Mouse (Mus musculus): ENCODE results near the gene Insm1. TPM values are rescaled to one million over a fixed set of nuclear protein-coding genes. Genes with fewer than 3 reads are reported as not detected.

Insm1 gene
- polyA plus RNA-seq (2015; fragmentation: Nextera tagmentation; extraction: Ambion mirVana) = 0.11 and 0.15 TPM in 2 replicates

- under 1% methylated on average over 65 of the region's 86 CpGs for WGBS
- Histone ChIP-seq H3K9ac (no peak within 1 kb of the TSS), H3K36me3 (no peaks in the 10 kb centered on the region), H3K9me3 (no peaks in the 10 kb centered on the region), H3K4me2 (peak within 1 kb of the TSS; percentile 97), H3K4me1 (peaks cover 48% of the 10 kb centered on the region), H3K4me3 (peak within 1 kb of the TSS; percentile 47), H3K27ac (no peak within 1 kb of the TSS), H3K27me3 (peaks cover 95% of the 10 kb centered on the region)
- peak; percentile 17; the same call in 1 of the 2 replicates for ATAC-seq (ENCODE audit: borderline replicate concordance, extremely low read depth, low FRiP score, low TSS enrichment)
Observed at GRCm38 (mm10) chr2:146221076-146221928, at the start of gene Insm1. TSS of gene Insm1 (plus strand) at chr2:146221921.

DNA sequence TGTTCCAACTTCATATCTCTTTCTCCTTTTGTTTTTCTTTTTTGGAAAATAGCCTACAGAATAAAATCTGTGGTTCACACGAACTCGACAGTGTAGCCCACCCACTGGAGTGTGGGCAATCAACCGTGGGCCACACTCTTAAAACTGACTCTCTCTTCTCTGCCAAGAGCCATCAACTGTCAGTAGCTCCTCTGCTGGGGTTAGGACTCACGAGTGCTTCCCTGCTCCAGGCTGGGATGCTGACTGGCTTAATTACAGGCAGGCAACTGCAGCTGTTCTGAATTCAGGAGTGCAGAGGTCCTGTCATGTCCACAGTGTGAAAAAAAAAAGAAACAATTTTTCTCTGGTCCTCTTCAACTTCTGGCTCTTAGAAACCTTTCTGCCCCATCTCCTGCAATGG lies 49.6 kb upstream of the Insm1 start:
- no peak overlapping the region for H3K4me2 ChIP-seq
- no peaks in the 10 kb centered on the region for H3K9me3 ChIP-seq
- no peak overlapping the region for H3K27ac ChIP-seq
- H3K4me1 ChIP-seq = no peaks in the 10 kb centered on the region
- ATAC-seq (ENCODE audit: borderline replicate concordance, extremely low read depth, low FRiP score, low TSS enrichment) = no peak
- no peaks in the 10 kb centered on the region for H3K36me3 ChIP-seq
- no peaks in the 10 kb centered on the region for H3K27me3 ChIP-seq
- 49% methylated on average over 4 of the region's 4 CpGs for whole genome bisulfite sequencing
- no peak overlapping the region for H3K4me3 ChIP-seq
- no peak overlapping the region for H3K9ac ChIP-seq

DNA sequence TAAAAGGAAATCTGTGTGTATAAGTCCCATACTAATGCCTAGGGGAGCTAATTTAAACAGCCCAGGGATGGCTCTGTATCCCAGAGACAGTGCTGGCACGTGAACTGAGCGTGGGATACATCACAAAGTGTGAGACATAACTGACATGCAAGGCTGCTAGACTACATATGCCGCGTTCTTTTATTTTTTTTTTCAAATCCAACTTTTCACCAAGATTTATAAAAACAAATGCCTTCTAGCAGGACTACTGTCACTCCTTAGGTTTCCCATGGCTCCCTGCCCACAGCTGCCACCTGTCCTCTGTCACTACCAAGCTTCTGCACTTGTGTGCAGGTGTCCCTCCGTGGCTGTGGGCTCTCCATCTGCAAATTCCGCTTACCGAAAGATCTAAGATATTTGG lies 47.5 kb upstream of the Insm1 start:
- 64% methylated on average over 7 of the region's 7 CpGs for WGBS
- no peaks in the 10 kb centered on the region for H3K27me3 ChIP-seq

GRCm38 (mm10) chr2:146178718-146179117 lies 43.0 kb upstream of the Insm1 start:
- Histone ChIP-seq H3K27ac (no peak overlapping the region), H3K36me3 (no peaks in the 10 kb centered on the region), H3K4me3 (no peak overlapping the region), H3K4me1 (no peaks in the 10 kb centered on the region), H3K9ac (no peak overlapping the region), H3K9me3 (no peaks in the 10 kb centered on the region), H3K27me3 (no peaks in the 10 kb centered on the region), H3K4me2 (no peak overlapping the region)
- WGBS = 50% methylated on average over 1 of the region's 1 CpGs
- no peak for ATAC-seq (ENCODE audit: borderline replicate concordance, extremely low read depth, low FRiP score, low TSS enrichment)

More for the DNA sequence above, 47.5 kb upstream of the Insm1 start:
- H3K27ac ChIP-seq = no peak overlapping the region
- no peaks in the 10 kb centered on the region for H3K36me3 ChIP-seq
- no peak overlapping the region for H3K4me3 ChIP-seq
- no peaks in the 10 kb centered on the region for H3K4me1 ChIP-seq
- H3K9ac ChIP-seq = no peak overlapping the region
- no peaks in the 10 kb centered on the region for H3K9me3 ChIP-seq
- no peak for ATAC-seq (ENCODE audit: borderline replicate concordance, extremely low read depth, low FRiP score, low TSS enrichment)
- no peak overlapping the region for H3K4me2 ChIP-seq

DNA sequence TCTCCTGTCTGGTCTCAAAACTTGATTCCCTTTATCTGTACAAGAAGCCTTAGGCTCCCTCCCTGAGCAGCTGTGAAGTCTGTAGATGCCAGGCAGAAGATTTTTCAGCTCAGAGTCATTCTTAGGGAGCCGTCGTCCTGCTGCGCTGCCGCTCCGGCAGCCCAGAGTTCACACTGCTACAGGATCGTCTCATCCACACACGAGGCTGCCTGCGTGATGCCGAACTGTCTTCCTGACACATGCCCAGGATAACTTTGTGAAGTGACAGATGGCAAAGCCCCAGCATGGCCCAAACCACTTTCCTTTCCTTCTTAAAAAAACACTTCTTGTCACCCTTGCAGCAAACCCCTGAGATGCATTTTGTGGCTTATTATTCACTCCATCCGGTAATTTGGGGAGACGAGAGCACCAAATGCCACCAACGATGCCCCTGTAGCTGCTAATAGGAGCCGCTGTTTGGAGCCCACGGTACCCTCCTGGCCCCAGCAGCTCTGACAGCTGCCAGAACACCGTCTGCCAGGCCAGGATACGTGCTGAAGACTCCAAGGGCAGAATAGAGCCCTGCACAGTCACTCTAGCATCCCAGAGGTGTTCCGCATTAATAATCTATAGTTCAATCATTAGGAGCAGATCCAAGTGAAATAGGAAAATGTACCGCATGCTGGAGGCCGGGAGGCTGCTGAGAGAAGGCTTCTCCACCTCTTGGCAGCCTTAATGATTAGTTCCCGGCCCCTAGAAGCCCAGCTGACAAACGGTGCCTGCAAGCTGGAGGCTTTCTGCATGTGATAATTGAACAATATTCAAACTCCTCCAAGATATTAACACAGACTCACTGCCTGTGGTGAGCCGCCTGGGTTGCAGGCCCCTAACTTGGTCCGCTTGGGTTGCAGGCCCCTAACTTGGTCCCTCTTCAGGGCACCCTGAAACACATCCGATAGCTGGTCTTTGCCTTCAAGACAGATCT lies 37.6 kb upstream of the Insm1 start:
- ATAC-seq (ENCODE audit: borderline replicate concordance, extremely low read depth, low FRiP score, low TSS enrichment) = no peak

DNA sequence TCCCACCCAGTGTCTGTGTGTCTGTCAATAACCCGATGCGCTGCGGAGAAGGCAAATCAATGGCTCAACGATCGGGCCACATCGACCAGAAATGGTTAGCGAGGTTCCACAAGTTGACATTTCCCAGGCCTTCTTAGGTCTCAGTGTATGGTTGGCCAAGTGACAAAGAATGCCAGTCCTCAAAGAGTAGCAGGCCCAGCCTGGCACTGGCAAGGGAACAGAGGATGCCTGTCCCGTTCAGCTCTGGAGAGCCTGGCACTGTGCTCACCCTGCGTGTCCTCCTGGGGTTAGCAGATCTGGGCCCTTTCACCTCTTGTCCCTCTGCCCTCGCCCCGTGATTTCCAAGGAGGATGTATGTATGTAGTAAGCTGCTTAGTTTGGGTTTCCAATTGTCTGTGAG lies 25.6 kb upstream of the Insm1 start:
- no peak overlapping the region for H3K9ac ChIP-seq
- no peak overlapping the region for H3K27ac ChIP-seq
- WGBS = 88% methylated on average over 11 of the region's 11 CpGs
- no peaks in the 10 kb centered on the region for H3K4me1 ChIP-seq
- H3K27me3 ChIP-seq = no peaks in the 10 kb centered on the region
- no peak overlapping the region for H3K4me2 ChIP-seq
- H3K36me3 ChIP-seq = no peaks in the 10 kb centered on the region
- no peaks in the 10 kb centered on the region for H3K9me3 ChIP-seq
- H3K4me3 ChIP-seq = no peak overlapping the region
- ATAC-seq (ENCODE audit: borderline replicate concordance, extremely low read depth, low FRiP score, low TSS enrichment) = no peak

More for the DNA sequence above, 37.6 kb upstream of the Insm1 start:
- 67% methylated on average over 24 of the region's 24 CpGs for WGBS
- no peaks in the 10 kb centered on the region for H3K9me3 ChIP-seq
- no peak overlapping the region for H3K27ac ChIP-seq
- no peak overlapping the region for H3K4me3 ChIP-seq
- no peaks in the 10 kb centered on the region for H3K27me3 ChIP-seq
- H3K9ac ChIP-seq = no peak overlapping the region
- no peak overlapping the region for H3K4me2 ChIP-seq
- H3K4me1 ChIP-seq = no peaks in the 10 kb centered on the region
- no peaks in the 10 kb centered on the region for H3K36me3 ChIP-seq

DNA sequence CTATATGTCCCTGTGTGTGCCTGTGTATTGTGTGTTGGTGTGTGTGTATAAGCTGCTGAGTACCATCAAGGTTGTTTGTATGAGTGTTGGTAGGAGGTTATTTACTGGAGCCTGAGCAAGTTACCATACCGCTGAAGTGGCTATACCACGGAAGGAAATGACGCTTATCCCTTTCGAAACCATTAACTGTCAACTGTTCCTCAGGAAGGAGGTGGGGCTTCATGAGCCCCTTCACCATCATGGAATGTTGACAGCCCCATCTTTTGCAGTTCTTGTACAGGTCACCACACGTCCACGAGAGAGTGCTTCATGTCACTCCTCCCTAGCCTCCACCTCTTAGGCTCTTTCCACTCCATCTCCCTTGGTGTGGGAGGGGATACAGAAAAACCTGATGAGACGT lies 23.8 kb upstream of the Insm1 start:
- WGBS = 53% methylated on average over 7 of the region's 7 CpGs
- H3K27me3 ChIP-seq = no peaks in the 10 kb centered on the region
- no peak overlapping the region for H3K4me3 ChIP-seq
- no peaks in the 10 kb centered on the region for H3K36me3 ChIP-seq
- H3K4me2 ChIP-seq = no peak overlapping the region
- ATAC-seq (ENCODE audit: borderline replicate concordance, extremely low read depth, low FRiP score, low TSS enrichment) = no peak
- no peak overlapping the region for H3K9ac ChIP-seq
- no peaks in the 10 kb centered on the region for H3K4me1 ChIP-seq
- no peak overlapping the region for H3K27ac ChIP-seq
- no peaks in the 10 kb centered on the region for H3K9me3 ChIP-seq

DNA sequence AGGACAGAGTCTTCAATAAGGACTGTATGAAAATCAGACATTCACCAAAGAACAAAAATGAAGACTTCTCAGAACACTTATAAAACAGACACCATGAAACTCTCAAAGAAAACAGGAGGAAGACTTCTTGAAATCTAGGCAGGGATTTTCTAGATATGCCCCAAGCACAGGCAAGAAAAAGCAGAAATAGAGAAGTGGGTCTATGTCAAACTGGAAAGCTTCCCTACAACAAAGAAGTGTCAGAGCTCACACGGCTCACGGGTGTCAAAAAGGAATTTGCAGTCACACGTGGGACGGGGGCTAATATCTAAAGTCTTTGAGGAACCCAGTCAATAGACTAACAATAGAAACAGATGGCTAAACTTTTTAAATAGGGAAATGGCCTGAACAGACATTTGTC lies 10.8 kb upstream of the Insm1 start:
- no peaks in the 10 kb centered on the region for H3K4me1 ChIP-seq
- H3K9ac ChIP-seq = no peak overlapping the region
- H3K9me3 ChIP-seq = no peaks in the 10 kb centered on the region
- no peak overlapping the region for H3K4me2 ChIP-seq
- H3K27ac ChIP-seq = no peak overlapping the region
- H3K36me3 ChIP-seq = no peaks in the 10 kb centered on the region
- peaks cover 34% of the 10 kb centered on the region for H3K27me3 ChIP-seq
- WGBS = 51% methylated on average over 4 of the region's 4 CpGs
- ATAC-seq (ENCODE audit: borderline replicate concordance, extremely low read depth, low FRiP score, low TSS enrichment) = no peak
- no peak overlapping the region for H3K4me3 ChIP-seq

DNA sequence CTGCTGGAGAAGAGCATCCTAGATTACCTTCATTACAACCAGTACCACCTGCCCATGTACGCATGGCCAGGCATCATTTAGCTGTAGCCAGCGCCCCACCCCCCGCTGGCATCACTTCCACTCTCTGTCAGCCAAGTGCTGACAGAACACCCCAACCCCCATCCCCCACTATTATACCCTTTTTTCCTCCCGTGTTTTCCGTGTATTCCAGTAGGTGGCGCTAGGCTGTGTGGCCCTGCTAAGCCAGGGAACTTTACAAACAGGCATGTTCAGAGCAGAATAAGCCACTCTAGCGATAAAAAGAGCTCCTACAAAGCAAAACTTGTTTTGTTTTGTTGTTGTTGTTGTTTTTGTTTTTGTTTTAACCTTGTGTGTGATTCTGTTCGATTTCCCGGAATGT lies 7.0 kb upstream of the Insm1 start:
- no peaks in the 10 kb centered on the region for H3K36me3 ChIP-seq
- H3K4me2 ChIP-seq = no peak overlapping the region
- H3K9ac ChIP-seq = no peak overlapping the region
- H3K27ac ChIP-seq = no peak overlapping the region
- H3K9me3 ChIP-seq = no peaks in the 10 kb centered on the region
- H3K27me3 ChIP-seq = peaks cover 69% of the 10 kb centered on the region
- 3% methylated on average over 9 of the region's 9 CpGs for WGBS
- peaks cover 19% of the 10 kb centered on the region for H3K4me1 ChIP-seq
- no peak for ATAC-seq (ENCODE audit: borderline replicate concordance, extremely low read depth, low FRiP score, low TSS enrichment)
- no peak overlapping the region for H3K4me3 ChIP-seq

DNA sequence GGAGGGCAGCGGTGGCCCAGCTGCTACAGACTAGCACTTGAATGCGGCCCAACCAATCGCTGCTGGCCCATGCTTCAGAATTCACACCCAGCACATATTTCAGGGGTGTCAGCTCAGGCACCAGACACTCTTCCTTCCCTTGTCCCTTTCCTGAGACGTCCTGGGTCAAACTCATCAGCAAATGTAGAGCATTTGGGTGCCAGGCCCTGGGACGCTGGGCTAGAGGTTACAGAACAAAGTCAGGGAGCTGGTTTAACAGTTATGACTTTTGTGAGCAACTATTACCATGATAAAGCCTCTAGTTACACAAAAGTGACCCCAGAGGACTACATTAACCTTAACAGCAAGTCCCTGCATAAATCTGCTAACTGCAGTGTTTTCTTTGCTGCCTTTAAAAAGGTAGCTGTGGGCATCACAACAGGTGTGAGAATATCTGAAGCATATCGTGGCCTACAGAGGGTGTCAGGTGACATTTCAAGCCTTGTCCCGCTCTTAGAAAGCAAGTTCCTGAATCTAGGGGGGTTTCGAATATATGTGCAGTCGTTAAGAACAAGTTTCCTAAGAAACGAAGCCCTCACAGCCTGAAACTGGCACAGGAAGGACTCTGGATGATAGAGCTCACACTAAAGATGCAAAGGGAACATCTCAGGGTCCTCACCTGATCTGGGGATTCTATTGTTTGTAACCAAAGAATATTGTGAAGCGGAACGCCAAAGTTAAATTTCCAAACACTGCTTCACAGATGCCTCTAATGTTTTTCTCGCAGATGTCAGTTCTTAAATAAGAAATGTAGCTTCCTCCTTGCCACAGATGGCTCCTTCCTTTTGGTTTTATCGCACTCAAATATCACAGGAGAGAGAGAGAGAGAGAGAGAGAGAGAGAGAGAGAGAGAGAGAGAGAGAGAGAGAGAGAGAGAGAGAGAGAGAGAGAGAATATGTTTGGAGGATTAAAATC lies 5.3 kb upstream of the Insm1 start:
- Histone ChIP-seq H3K4me2 (no peak overlapping the region), H3K27me3 (peaks cover 83% of the 10 kb centered on the region), H3K27ac (no peak overlapping the region), H3K36me3 (no peaks in the 10 kb centered on the region), H3K9ac (no peak overlapping the region), H3K4me3 (no peak overlapping the region), H3K4me1 (peaks cover 27% of the 10 kb centered on the region), H3K9me3 (no peaks in the 10 kb centered on the region)
- WGBS = 11% methylated on average over 14 of the region's 14 CpGs
- ATAC-seq (ENCODE audit: borderline replicate concordance, extremely low read depth, low FRiP score, low TSS enrichment) = no peak
